Mouse (Mus musculus) megakaryocyte-erythroid progenitor cell, adult 5-6 weeks (primary cell): ENCODE data around the gene Skint3. TPM values are rescaled to one million over a fixed set of nuclear protein-coding genes. Genes with fewer than 3 reads are reported as not detected.
"Not testable (repeated sequence)": the region's sequence is repeated elsewhere in the genome, so short reads cannot be mapped to it uniquely, and the experiment has no call there.

Experiments
- ATAC-seq: replicated peaks from 2 replicates; pipeline ENCODE4 v1.8.0; 2016; ENCODE audit warnings: mild to moderate bottlenecking, inconsistent platforms; ENCODE audit not compliant: severe bottlenecking, poor library complexity, low FRiP score, low TSS enrichment
- total RNA-seq, 2 experiments: library from RNA; stranded (forward) in 1 of 2; stranded (reverse) in 1 of 2; fragments of 200-1000, 215-1000 nt in 1 of 2; fragments of >200 nt in 1 of 2; fragmentation: Nextera tagmentation in 1 of 2; gene quantifications; 2 replicates each; pipeline ENCODE4 v1.2.3; 2014 to 2017

The Skint3 gene
- total RNA-seq (2014; fragmentation: Nextera tagmentation), result not detected in 2 replicates
- total RNA-seq (2017), result 0.23 and 1.1 TPM in 2 replicates

- ATAC-seq, result no peak
Measured at GRCm38 (mm10) chr4:112231945-112232344, at the start of gene Skint3. Gene Skint3, plus strand, starts transcription at chr4:112232245.

DNA sequence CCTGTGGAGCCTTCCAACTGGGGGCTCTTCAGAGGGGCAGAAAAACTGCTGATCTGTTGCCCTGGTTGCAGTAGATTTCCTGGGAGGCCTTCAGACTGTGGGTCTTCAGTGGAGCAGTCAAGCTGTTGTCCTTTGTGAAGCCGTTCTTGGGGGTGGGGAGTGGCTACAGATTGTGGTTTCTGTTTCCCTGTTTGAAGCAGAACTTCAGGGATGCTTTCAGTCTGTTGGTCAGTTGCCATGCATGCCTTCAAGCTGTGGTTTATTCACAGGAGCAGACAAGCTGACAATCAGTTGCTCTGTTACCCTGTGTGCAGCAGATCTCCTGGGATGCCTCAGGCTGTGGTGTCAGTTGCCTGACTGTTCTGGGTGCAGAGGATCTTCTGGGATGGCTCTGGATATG, 11.4 kb downstream of the Skint3 start:
- no peak for ATAC-seq

DNA sequence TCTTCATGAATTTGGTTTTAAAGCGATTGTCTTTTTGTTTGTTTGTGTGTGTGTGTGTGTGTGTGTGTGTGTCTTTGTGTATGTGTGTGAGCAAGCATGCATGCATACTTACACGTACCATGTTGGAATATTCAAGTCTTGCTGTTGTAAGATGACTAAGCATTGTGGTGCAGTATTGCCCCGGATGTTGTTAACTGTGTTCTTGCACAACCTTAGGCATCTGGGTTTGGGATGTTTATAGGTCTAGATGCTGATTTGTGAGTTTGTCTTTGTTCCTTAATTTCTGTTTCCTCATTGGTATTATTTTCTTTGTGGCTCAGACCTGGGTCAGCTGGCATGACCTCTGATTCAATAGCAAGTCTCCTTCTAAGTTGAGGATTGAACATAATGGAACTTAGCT, 11.9 kb downstream of the Skint3 start:
- no peak for ATAC-seq

GRCm38 (mm10) chr4:112256022-112256421, 24.0 kb downstream of the Skint3 start:
- no peak for ATAC-seq

GRCm38 (mm10) chr4:112287178-112287974, 55.3 kb downstream of the Skint3 start:
- no peak for ATAC-seq

- no peak for ATAC-seq
Measured at GRCm38 (mm10) chr4:112288396-112288795, 56.4 kb downstream of the Skint3 start.

- no peak for ATAC-seq
Measured at GRCm38 (mm10) chr4:112302305-112302704, 70.3 kb downstream of the Skint3 start.

DNA sequence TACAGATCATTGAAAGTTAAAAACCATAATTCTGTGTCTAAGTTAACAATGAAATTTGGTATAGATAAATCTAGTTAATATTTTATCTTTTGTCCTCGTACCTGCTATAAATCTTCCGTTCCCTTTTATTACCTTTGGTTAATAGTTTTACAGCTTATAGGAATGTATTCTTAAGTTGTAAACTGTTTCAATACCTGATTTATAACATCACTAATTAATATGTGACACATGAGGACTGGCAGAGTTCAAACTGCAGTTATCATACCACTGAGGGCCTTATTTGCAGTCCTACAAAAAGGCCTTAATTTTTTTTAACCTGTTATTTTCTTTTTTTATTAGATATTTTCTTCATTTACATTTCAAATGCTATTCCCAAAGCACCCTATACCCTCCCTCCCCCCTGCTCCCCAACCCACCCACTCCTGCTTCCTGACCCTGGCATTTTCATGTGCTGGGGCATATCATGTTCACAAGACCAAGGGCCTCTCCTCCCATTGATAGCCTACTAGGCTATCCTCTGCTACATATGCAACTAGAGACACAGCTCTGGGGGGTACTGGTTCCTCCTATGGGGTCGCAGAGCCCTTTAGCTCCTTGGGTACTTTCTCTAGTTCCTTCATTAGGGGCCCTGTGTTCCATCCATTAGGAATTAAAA, 70.9 kb downstream of the Skint3 start:
- no peak for ATAC-seq

DNA sequence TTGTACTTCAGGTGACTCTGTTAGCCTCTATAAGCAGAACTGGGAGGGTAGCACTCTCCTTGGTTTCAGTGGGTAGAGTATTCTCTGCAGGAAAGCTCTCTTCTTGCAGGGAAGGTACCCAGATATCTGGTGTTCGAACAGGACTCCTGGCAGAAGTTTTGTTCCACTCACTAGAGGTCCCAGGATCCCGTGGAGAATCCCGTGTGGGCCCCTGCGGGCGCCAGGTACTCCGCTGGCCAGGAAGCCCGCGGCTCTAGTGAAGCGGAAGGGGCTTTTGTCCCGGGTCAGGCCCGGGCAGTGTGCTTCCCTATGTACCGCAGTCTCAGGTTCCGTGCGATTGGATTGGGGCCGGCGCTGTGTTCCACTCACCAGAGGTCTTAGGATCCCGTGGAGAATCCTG, 117.1 kb downstream of the Skint3 start:
- ATAC-seq, result not testable (repeated sequence)

Other genes starting within 250 kb of the Skint3 start
- gene Skint1, start 226.0 kb upstream of the Skint3 start, total RNA-seq (2014; fragmentation: Nextera tagmentation), result not detected in 2 replicates
- gene Skint1, start 226.0 kb upstream of the Skint3 start, total RNA-seq (2017), result not detected in 2 replicates
- gene Skint4, start 160.2 kb upstream of the Skint3 start, total RNA-seq (2014; fragmentation: Nextera tagmentation), result not detected in 2 replicates
- not detected in 2 replicates for gene Skint4, start 160.2 kb upstream of the Skint3 start, total RNA-seq (2017)
- gene Skint9, start 201.7 kb downstream of the Skint3 start, total RNA-seq (2014; fragmentation: Nextera tagmentation), result not detected in 2 replicates
- not detected in 2 replicates for gene Skint9, start 201.7 kb downstream of the Skint3 start, total RNA-seq (2017)